Mouse (Mus musculus) heart, adult 10 weeks (tissue): ENCODE data around the gene Olfr1051. TPM values are rescaled to one million over a fixed set of nuclear protein-coding genes. Genes with fewer than 3 reads are reported as not detected.

Experiments
- polyA plus RNA-seq: library from polyadenylated mRNA; stranded (reverse); fragments of 350-450 nt; fragmentation: Illumina TruSeq; extraction: RNeasy Lipid Tissue Mini Kit (QIAGEN cat#74804); gene quantifications from one replicate; pipeline ENCODE4 v1.2.3, GENCODE M21; 2014; ENCODE audit warnings: low read depth, low replicate concordance

Gene Olfr1051
- polyA plus RNA-seq: not detected

GRCm38 (mm10) chr2:86278988-86279387 lies at the start of gene Olfr1051:
Olfr1051 (minus strand) TSS chr2:86279088.

GRCm38 (mm10) chr2:86315184-86315583 lies 36.3 kb upstream of the Olfr1051 start, which contains the start of gene Olfr1053:
Olfr1053 (minus strand) TSS chr2:86315284.

GRCm38 (mm10) chr2:86292155-86292554 lies 13.3 kb upstream of the Olfr1051 start, which contains the start of gene Olfr1052:
Olfr1052 (plus strand) TSS chr2:86292455.

GRCm38 (mm10) chr2:86258228-86258627 lies 20.7 kb downstream of the Olfr1051 start, which contains the start of gene Olfr1049:
Olfr1049 (minus strand) TSS chr2:86258328.

GRCm38 (mm10) chr2:86240189-86240588 lies 38.7 kb downstream of the Olfr1051 start, which contains the start of gene Olfr1048:
Olfr1048 (minus strand) TSS chr2:86240289.

GRCm38 (mm10) chr2:86231301-86231700 lies 47.6 kb downstream of the Olfr1051 start, which contains the start of gene Olfr1047:
Olfr1047 (minus strand) TSS chr2:86231401.

Other genes with a start within 250 kb of the Olfr1051 start
- 0.92 TPM for gene Olfr1034, start 233.2 kb downstream of the Olfr1051 start, polyA plus RNA-seq
- not detected for gene Olfr1036, start 205.1 kb downstream of the Olfr1051 start, polyA plus RNA-seq
- not detected for gene Olfr1037, start 191.7 kb downstream of the Olfr1051 start, polyA plus RNA-seq
- gene Olfr1039, start 143.2 kb downstream of the Olfr1051 start, polyA plus RNA-seq: not detected
- gene Olfr1040, start 132.4 kb downstream of the Olfr1051 start, polyA plus RNA-seq: not detected
- not detected for gene Olfr1042, start 117.2 kb downstream of the Olfr1051 start, polyA plus RNA-seq
- gene Olfr1043, start 111.6 kb downstream of the Olfr1051 start, polyA plus RNA-seq: not detected
- not detected for gene Olfr1044, start 101.3 kb downstream of the Olfr1051 start, polyA plus RNA-seq
- gene Olfr52, start 93.4 kb downstream of the Olfr1051 start, polyA plus RNA-seq: not detected
- gene Olfr1045, start 76.1 kb downstream of the Olfr1051 start, polyA plus RNA-seq: not detected
- not detected for gene Olfr1046, start 59.8 kb downstream of the Olfr1051 start, polyA plus RNA-seq
- not detected for gene Olfr1047, start 47.7 kb downstream of the Olfr1051 start, polyA plus RNA-seq
- not detected for gene Olfr1048, start 38.8 kb downstream of the Olfr1051 start, polyA plus RNA-seq
- gene Olfr1049, start 20.8 kb downstream of the Olfr1051 start, polyA plus RNA-seq: not detected
- not detected for gene Olfr1052, start 13.4 kb upstream of the Olfr1051 start, polyA plus RNA-seq
- gene Olfr1053, start 36.2 kb upstream of the Olfr1051 start, polyA plus RNA-seq: not detected
- not detected for gene Olfr1054, start 56.3 kb upstream of the Olfr1051 start, polyA plus RNA-seq
- gene Olfr1055, start 71.2 kb upstream of the Olfr1051 start, polyA plus RNA-seq: not detected
- not detected for gene Olfr1056, start 83.4 kb upstream of the Olfr1051 start, polyA plus RNA-seq
- not detected for gene Olfr1057, start 99.3 kb upstream of the Olfr1051 start, polyA plus RNA-seq
- not detected for gene Olfr1058, start 109.5 kb upstream of the Olfr1051 start, polyA plus RNA-seq
- gene Olfr1061, start 135.0 kb upstream of the Olfr1051 start, polyA plus RNA-seq: not detected
- gene Olfr1062, start 147.7 kb upstream of the Olfr1051 start, polyA plus RNA-seq: not detected
- not detected for gene Olfr1065, start 171.5 kb upstream of the Olfr1051 start, polyA plus RNA-seq
- not detected for gene Olfr1066, start 177.2 kb upstream of the Olfr1051 start, polyA plus RNA-seq
- not detected for gene Olfr228, start 208.3 kb upstream of the Olfr1051 start, polyA plus RNA-seq
- gene Olfr1076, start 229.4 kb upstream of the Olfr1051 start, polyA plus RNA-seq: not detected